Mouse (Mus musculus): ENCODE results near the gene Acvrl1.

Gene Acvrl1

DNA sequence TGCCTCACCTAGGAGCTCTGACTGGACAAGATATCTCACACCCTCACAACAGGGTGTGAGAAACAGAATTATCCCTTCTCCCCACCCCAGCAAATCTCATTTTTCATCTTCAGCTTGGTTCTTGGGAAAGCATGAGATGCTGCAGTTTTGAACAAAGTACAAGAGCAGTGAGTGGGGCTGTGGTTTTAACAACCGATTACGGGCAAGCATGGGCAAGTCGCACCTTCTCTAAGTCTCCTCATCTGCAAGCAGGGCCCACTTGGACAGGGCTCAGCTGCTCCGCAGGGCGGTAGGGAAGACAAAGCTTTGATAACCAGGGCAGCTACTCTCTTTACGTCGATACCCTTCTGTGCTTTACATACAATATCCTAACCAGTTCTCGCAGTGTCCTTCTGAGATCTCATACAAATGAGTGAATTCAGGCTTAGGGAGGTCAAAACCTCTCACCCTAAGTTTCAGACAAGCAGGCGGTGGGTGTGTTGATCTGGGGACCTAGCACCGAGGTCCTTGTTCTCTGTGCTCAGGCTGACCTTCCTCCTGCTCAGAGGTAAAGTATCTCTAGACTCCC, 42.2 kb downstream of the Acvrl1 start:
- no peak for DNase-seq (ENCODE audit: low spot score)

DNA sequence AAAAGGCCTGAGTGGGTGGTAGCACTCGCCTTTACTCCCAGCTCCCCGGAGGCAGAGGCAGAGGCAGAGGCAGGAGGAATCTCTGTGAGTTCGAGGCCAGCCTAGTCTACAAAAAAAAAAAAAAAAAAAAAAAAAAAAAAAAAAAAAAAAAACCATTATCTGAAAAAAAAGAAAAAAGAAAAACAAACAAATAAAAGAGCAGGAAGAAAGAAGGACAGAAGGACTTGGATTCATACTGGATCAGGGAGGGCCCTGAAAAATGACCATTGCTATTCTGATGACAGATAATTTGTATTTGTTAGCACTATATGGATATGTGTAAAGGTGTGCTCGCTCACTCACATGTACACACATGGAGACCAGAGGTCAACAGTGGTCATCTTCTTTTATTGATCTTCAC, 43.0 kb downstream of the Acvrl1 start:
- no peak for DNase-seq (ENCODE audit: low spot score)

DNA sequence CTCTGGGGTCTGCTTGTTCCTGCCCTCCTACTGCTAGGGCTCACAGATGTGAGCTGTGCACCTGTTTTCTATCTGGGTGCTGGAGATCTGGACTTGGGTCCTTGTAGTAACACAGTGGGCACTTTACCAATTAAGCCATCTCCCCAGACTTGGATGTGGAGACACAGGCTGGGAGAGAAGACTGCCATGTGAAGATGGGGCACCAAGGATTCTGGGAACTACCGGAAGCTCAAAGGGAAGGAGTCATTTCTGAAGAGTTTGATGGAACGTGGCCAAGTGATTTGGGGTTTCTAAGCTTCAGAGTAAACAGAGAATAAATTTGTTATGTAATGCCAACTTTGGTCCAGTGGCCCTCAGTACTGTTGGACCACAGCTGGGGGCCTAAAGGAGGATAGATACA, 43.7 kb downstream of the Acvrl1 start:
- DNase-seq (ENCODE audit: low spot score), result peak; percentile 70

DNA sequence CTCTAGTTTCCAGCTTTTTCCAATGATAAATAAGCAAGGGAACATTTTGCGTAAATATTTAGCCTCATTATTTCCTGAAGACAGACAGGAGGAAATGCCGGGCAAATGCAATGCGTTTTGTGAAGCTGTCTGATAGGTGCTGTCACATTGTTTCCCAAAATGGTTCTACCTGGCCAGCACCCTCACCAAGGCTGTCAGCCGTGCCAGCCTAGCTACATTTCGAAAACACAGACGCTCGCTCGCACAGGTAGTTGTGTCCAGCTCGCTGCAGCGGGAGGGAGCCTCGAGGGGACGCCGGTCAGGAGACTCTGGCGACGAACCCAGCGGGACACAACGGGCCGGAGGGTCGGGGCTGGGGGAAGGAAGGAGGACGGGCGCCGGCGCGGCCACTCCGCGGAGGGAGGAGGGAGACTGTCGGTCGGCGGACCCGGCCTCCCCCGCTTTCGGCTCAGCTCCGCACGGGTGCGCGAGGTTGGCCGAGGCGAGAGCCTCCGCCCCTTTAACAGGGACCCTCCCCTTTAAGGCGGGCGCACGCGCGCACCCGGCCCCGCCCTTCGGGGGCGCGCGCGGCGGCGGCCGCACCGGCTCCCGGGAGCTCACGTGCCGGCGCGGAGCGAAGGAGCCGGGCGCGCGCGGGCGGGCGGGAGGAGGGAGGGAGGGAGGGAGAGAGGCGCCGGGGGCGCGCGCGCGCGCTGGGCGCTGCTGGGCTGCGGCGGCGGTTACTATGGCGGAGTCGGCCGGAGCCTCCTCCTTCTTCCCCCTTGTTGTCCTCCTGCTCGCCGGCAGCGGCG, 45.3 kb downstream of the Acvrl1 start, which contains the start of gene Acvr1b:
TSS of gene Acvr1b (plus strand) at position 647 of the 791 bp plus-strand sequence.
- DNase-seq (ENCODE audit: low spot score), result peak; percentile 87

DNA sequence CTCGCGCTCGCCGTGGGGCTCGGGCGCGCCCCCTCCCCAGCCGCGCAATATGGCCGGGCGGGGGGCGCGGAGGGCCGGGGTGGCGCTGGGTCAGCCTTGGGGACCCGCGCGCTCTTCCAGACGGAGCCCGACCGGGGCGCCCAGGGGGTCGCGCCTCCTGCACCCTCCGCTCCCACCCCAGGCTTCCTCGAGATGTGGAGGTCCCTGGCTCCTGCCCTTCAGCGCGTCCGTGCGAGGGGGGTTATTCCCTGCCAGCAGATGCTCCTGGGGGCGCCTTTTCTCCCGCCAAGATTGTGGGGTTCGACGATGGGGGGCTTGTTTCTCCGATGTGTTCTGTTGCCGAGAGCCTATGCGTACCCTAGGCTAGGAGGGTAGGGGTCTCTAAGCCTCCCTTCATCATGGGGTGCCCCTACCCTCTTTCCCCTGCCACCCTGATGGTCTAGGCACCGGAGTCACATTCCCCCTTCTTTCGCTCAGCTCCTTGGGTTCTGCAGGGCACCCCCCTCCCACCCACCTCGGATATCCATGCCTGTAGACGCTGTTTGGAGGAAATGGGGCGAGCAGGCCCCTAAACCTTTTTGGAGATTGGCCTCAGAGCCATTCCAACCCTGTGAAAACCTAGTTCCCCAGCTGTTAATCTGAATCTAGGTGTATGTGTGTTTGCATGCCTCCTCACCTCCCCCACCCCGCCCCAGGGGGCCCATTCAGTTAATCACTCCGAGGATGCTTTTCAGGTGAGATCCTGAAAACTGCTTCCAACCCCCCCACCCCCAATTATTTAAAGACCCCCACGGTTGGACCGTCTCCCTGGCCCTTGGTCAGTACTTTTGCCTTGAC, 46.2 kb downstream of the Acvrl1 start:
- DNase-seq (ENCODE audit: low spot score), result no peak

DNA sequence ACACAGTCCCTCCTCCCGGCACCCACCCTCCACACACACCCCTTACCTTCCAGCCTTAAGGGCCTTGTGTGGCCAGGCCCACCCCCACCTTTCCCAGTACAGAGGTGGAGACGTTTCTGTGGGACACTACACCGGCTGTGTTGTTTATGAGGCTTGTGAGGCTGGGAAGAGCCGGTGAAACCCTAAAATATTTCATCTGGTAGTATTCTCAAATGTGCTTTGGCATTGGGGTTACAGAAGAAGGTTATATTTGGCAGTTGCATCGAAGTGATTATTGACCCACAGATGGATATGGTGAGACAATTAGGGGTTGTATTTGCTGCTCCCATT, 46.8 kb downstream of the Acvrl1 start:
- no peak for DNase-seq (ENCODE audit: low spot score)

DNA sequence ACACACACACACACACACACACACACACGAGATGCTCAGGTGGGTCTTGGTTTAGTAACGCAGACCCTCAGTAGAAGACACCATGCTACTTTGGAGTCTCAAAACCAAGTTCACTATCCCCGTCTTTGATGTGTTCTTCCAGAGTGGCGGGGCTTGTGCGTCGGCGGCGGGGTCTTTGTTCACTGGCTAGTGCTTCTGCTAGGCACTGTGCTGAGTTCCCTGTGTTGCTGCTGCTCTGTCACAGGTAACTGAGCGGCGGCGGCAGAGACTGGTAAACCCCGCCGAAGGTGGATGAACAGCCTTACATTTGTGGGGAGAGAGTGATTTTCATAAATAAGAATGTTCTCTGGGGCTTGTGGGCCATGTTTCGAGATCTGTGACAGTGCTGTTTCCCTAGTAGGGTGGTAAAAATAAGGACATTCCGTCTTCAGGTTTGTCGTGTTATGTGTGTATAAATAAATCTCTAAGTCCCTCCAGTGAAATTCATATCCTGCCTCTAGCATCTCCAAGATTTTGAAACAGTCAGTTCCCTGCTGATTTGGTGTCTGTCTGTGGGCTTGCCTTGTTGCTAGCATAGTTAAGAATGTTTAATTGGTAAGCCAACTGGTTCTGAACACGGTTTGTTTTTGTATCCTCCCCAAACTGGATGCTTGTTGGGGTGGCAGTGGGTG, 47.4 kb downstream of the Acvrl1 start:
- DNase-seq (ENCODE audit: low spot score), result no peak

DNA sequence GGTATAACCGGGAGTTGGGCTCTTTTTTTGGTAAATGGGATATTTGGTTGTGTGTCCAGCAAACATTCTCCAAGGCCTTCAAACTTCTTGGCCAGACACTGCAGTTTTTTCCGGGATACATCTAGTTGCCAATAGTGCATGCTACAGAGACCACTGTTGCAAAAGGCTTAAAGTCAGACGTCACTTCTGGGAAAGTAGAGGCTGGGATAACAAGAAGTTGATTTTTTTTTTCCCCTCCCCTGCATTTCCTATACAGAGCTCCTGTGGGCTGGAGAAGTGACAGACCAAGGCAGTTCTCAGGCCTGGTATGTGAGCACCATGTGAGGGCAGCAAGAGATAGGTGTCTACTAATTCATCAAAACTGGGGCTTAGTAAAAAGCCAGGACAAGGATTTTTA, 48.0 kb downstream of the Acvrl1 start:
- DNase-seq (ENCODE audit: low spot score), result peak; percentile 73

DNA sequence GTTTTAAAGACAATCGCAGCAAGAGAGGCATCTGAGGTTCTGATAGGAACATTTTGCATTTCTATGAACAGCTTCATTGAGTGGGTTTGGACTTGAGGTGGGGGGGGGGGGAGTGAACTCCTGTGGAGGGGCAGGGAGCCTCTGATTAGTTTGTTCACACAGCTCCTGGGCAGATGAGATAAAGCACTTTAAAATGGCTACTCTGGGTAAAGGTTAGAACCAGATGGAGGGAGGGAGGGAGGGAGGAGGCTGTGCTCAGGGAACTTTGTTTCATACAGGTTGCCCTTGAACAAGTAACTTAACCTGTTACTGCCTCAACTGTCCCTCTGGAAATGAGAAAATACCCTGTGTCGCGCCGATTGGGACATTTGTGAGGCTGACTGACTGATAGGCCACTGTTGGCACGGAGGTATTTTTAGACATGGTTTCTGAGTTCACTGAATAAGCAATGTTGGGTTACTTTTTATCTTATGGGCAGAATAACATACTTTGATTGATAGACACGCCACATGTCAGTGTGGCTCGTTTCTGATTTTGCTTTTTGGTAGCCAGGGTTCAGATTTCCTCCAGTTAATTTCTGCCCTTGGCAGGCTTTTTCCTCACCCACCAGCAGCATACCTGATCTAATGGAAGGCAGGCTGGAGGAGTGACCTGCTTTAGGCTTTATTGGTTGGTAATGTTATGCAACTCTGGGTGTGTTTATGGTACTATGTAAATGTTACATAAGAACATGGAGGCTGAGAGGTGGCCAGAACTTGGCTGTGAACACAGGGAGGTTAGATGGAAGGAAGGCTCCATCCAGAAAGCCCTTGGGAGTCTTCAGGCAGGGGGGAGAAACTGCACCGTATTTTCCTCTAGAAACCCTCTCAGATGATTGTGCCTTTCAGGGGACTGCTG, 48.7 kb downstream of the Acvrl1 start:
- DNase-seq (ENCODE audit: low spot score), result no peak

DNA sequence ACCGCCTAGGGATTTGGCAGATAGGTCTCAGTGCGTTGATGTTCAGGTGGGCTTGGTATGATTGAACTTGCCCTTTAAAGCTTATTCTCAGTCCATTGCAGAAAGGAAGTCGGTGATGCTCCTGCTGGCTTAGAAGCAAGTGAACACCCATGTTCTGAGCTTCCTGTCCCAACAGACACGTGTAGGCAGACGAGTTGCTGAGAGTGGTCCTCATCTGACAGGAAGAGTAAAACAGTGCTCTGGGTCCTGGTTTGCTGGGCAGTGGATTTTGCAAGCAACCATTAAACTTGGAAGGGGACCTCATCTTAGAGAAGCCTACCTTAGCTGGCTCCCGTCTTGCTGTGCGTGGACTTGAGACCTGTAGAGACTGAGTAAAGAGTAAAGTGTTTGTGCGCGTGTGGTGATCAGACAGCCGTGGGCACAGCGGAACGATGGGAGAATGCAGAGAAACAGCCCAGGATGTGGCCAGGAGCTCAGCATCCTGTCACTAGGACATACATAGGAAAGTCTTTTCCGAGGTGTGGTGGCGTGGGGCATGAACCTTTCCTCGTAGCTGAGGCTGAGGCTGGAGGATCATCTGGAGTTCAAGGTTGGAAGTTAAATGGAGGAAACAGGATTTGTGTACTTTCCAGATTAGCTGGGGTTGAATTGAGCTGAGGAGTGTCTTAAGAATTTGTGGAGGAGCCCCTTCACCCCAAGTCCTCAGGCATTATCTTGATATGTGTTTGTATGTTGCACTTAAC, 52.2 kb downstream of the Acvrl1 start:
- no peak for DNase-seq (ENCODE audit: low spot score)

DNA sequence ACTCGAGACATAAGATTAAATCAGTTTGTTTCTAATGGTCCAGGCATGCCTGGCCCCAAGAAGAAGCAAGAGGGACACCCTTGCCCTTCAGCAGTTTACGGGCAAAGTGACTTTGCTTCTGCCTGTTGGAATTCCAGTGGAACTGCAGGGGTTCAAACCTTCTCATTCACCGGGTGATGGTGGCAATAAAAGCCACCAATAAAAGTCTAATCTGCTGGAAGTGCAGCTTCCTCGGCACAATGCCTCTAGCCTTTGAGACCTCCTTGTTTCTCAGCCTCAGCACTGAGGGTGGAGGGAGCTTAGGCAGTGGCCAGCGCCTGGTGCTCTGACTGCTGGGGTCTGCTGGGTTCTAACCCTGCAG, 52.8 kb downstream of the Acvrl1 start:
- no peak for DNase-seq (ENCODE audit: low spot score)

DNA sequence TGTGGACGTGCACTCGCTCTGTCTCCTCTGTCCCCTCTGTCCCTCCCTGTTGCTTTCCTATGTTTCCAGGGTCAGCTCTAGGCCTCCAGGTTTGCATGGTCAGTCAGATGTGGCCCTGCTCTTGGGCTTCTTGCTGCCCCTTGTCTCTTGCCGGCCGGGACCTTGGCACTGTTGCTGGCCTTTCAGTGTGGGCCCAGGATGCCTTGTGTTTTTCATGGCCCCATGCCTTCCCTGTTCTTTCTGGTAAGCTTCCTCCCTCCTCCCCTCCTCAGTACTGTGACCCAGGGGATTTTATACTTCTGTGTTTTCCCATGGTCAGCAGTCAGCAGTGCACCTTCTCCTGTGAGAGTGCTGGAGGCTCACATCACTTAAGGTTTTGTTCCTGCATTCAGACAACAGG, 53.2 kb downstream of the Acvrl1 start:
- DNase-seq (ENCODE audit: low spot score), result peak; percentile 80

DNA sequence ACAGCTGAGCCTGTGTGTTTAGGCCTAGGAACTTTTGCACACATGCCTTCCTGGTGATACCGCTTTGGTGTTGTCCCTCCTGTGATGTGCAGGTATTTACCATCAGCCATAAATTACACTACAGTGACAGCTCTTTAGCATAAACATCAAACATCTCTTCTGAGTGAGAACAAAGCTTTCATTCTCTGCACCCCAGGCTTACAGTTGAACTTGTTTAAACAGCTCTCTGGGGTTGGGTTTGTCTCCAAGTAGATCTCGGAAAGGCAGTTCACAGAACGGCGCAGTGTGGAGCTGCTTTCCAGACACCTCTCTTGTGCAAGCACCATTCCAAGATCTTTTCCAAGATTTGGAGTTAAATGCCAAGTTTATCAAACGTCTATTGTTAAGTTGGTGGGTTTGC, 54.4 kb downstream of the Acvrl1 start:
- peak; percentile 79 for DNase-seq (ENCODE audit: low spot score)

DNA sequence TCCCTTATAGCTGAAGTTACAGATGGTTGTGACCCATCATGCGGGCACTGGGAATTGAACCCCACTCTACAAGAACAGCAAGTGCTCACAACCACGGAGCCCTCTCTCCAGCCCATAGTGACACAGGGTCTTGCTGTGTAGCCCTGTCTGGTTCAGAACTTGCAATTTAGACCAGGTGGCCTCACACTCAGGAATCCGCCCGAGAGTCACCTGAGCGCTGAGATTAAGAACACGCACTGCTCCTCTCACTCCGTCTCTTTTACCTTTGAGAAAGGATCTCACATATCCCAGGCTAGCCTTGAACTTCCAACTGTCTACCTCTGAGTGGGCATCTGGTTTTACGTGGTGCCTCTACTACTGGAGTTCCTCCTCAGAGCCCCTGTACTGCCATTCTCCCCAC, 56.0 kb downstream of the Acvrl1 start:
- DNase-seq (ENCODE audit: low spot score), result no peak

DNA sequence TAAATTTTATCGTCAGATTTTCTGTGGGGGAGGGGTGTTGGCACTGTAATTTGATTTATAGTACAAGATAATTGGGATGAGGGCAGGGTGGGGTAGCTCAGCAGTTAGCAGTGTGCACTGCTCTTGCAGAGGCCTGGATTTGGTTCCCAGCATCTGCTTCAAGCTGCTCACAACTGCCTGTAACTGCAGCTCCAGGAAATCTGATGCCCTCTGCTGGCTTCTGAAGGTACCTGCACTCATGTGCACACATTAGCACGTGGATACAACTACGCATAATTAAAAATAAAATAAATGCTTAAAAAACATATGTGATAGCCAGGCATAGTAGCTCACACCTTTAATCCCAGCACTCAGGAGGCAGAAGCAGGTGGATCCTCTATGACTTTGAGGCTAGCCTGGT, 57.2 kb downstream of the Acvrl1 start:
- DNase-seq (ENCODE audit: low spot score), result no peak

DNA sequence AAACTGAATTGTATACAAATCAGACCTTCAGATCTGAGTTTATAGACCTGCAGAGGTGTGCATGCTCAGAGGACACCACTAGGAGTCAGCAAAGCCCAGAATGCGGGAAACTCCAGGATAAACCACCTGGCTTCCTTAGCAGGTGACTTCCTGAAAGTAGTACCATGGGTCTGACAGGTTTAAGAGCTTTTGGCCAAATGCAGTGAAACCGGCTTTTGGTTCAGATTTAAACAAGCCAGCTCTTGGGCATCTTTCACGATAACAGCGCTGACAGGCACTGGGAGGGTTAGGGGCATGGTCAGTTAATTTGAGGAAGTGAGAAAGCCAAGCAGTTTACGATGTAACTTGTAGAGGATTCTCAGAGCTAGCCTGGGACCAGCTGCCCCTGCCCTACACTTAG, 59.6 kb downstream of the Acvrl1 start:
- DNase-seq (ENCODE audit: low spot score), result no peak

DNA sequence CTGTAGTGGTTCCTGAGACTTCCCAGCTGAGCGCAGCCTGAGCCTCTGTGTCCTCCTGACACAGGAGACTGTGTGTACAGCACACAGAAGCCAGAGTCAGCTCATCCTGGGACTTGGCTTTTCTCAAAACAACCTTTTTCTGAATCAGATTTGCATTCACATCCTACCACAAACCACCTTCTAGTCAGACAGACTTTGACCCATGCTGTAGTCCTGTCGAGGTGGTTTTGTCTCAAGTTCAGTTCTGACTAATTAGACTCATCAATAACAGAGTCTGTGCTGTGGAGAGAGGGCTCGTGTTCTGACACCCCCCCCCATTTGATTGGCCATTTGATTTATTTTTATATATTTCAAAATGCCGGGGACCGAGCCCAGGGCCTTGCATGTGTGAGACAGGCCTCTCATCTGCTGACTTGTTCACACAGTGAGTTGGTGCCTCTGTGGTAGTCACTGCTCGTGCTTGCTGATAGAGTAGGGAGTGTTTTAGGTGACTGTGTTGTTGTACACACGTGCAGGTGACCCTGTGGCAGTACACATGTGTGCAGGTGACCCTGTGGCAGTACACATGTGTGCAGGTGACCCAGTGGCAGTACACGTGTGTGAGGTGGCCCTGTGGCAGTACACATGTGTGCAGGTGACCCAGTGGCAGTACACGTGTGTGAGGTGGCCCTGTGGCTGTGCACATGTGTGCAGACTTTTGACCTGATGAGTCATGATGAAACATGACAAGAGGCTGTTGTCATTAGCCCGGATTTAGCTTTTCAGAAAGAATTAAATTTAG, 61.8 kb downstream of the Acvrl1 start:
- no peak for DNase-seq (ENCODE audit: low spot score)

DNA sequence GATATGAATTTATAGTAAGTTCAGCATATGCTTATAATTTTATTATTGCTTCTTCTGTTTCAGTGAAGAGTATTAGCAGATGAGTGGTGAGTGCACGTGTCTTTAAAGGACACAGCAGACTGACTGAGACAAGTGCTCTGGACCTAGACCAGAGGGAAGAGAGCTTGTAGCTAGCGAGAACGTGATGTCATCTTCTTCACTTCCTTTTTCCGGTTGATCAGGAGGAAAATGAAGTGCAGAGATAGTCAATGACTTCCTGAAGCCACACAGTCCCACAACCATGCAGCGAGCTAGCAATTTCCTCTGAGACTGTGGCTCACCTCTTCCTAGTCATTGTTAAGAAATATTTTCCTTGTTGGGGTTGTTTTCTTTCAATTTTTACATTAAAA, 62.4 kb downstream of the Acvrl1 start:
- DNase-seq (ENCODE audit: low spot score), result no peak

DNA sequence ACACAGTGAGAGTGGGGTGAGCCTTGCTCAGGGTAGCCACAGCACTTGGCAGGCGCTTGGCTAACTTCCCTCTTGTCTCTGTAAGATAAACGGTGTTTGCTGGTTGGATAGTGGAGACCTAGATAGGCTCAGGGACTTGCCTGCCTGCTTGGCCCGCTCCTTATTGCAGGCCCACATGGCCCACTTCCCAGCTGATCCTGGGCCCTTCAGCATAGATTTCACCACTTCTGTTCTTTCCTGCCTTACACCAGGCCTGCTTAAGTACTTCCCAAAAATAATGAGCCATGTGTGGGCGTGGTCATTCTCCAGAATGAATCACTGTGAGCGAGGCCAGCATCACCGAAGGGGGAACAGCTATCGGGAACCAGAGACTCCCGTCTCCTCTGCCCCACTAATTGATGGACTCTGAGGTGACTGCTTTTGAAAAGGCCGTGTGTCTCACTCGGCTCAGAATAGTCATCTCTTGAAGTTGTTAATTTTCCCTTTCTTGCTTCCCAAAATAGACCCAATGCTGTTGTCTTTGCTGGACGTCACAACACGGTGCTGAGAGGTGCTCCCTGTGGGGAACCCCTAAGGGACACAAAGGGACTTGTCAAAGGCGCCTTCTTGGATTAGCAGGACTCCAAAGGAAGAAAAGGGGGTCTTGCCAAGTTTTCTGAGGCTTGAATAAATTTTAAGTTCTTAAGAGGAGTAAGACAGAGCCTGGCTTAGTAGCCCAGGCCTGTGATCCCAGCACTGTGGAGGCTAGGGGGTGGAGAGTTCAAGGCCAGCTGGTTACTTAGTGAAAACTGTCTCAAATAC, 63.3 kb downstream of the Acvrl1 start:
- DNase-seq (ENCODE audit: low spot score), result peak; percentile 96

All from adipocyte (in vitro differentiated cells).